Mouse (Mus musculus) lung, postnatal 0 days (tissue): ENCODE data around the gene Gys1. TPM values are rescaled to one million over a fixed set of nuclear protein-coding genes. Genes with fewer than 3 reads are reported as not detected.

Experiments
- ATAC-seq: fragments of 200-750 bp; cut with Nextera tagmentation; 2 replicates; pipeline ENCODE4 v1.8.0; 2017; ENCODE audit warnings: moderate library complexity
- DNase-seq: peaks from one replicate; pipeline ENCODE4 v3.0.0-alpha.2; 2016; ENCODE audit warnings: low spot score
- H3K27ac ChIP-seq: fragments of 300-500 bp; sonication (generic); 2 replicates; pipeline ENCODE4 v1.5.1; 2014; ENCODE audit warnings: antibody characterized with exemption, mild to moderate bottlenecking, low read length, mixed read lengths
- H3K27me3 ChIP-seq: fragments of 300-500 bp; sonication (generic); replicated peaks from 2 replicates; pipeline ENCODE4 v1.6.1; 2014; ENCODE audit warnings: low read length, mixed read lengths; ENCODE audit not compliant: insufficient read depth
- H3K36me3 ChIP-seq: fragments of 300-500 bp; sonication (generic); 2 replicates; pipeline ENCODE4 v1.6.1; 2014; ENCODE audit warnings: low read length, mixed read lengths; ENCODE audit not compliant: insufficient read depth
- H3K4me1 ChIP-seq: fragments of 300-500 bp; sonication (generic); 2 replicates; pipeline ENCODE4 v1.6.1; 2014; ENCODE audit warnings: antibody characterized with exemption, low read depth, low read length, mixed read lengths; ENCODE audit not compliant: insufficient read depth
- H3K4me2 ChIP-seq: fragments of 300-500 bp; sonication (generic); replicated peaks from 2 replicates; pipeline ENCODE4 v1.6.1; 2014; ENCODE audit warnings: low read depth, mild to moderate bottlenecking, low read length, moderate library complexity, mixed read lengths
- H3K4me3 ChIP-seq: fragments of 300-500 bp; sonication (generic); 2 replicates; pipeline ENCODE4 v1.5.1; 2014; ENCODE audit warnings: low read depth, low read length
- H3K9ac ChIP-seq: fragments of 300-500 bp; sonication (generic); replicated peaks from 2 replicates; pipeline ENCODE4 v1.6.1; 2014; ENCODE audit warnings: low read depth, mild to moderate bottlenecking
- H3K9me3 ChIP-seq: fragments of 300-500 bp; sonication (generic); 2 replicates; pipeline ENCODE4 v1.6.1; 2016; ENCODE audit warnings: low read length, mixed read lengths
- CTCF ChIP-seq: IDR thresholded peaks from 2 replicates; pipeline ENCODE4 v1.5.1; 2016; ENCODE audit warnings: antibody characterized with exemption, mild to moderate bottlenecking
- EP300 ChIP-seq: IDR thresholded peaks from 2 replicates; pipeline ENCODE4 v1.6.1; 2016; ENCODE audit warnings: antibody characterized with exemption, mild to moderate bottlenecking, control low read depth
- WGBS: fragments of 180-500 bp; shearing (Covaris S2); extraction: QIAGEN DNeasy Blood & Tissue Kit; methylation state at CpG from one replicate; pipeline ENCODE4 v1.1.7; 2014; 5-methylcytosine and 5-hydroxymethylcytosine counted together
- polyA plus RNA-seq: library from polyadenylated mRNA; unstranded; fragments of >200 nt; fragmentation: Nextera tagmentation; extraction: Ambion mirVana; gene quantifications from 2 replicates; pipeline ENCODE4 v1.2.1, GENCODE M21; 2015

Gys1 gene
- polyA plus RNA-seq, 1 experiment from 2014 or later = 19.2 TPM

DNA sequence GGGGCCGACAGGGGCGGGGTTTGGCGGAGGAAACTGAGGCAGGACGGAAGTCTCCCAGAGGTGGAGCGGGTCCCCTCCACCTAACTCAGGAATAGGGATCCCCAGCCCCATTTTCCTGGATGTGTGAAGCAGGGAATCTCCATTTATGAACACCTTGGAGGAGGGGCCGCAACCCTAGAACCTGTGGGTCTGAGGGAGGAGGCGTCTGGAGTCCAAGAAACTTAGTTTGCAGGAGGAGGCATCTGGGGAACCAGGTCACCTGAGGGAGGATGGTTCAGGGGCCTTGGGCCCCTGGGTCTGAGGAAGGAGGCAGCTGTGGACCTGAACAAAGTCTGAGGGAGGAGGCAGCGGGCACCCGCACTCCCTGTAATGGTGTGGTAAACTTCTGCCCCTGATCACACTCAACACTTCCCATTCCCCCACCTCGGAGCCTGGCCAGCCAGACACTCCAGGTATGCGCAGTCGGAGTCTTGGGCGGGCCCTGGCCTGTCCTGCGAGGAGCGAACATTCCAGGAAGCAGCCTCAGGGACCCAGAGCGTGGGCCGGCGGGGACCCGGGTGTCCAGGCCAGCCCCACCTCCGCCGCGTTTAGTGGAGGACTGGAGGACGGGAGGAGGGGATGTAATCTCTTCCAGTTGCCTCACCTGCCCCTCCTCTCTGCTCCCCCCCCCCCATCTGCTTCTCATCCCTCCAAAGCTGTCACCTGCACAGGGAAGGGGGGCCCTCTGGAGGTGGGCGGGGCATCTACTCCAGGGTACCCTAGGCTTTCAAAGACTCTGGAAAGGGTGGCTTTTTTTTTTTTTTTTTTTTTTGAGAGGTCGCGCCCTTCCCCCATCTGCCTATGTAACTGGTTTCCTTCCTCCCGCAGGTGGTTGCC is 20.5 kb upstream of the Gys1 start:
- peak overlapping the region; percentile 45 for H3K4me3 ChIP-seq
- peak overlapping the region; percentile 91 for H3K4me2 ChIP-seq
- peak; percentile 53 for DNase-seq
- ATAC-seq = peak; percentile 72
- H3K36me3 ChIP-seq = no peaks in the 10 kb centered on the region
- no peaks in the 10 kb centered on the region for H3K9me3 ChIP-seq
- H3K27me3 ChIP-seq = peaks cover 32% of the 10 kb centered on the region
- WGBS = 5% methylated on average over 27 of the region's 27 CpGs
- no peaks in the 10 kb centered on the region; the same call in 1 of the 2 replicates for H3K4me1 ChIP-seq
- H3K27ac ChIP-seq = peak overlapping the region; percentile 47; the same call in 1 of the 2 replicates
- peak overlapping the region; percentile 29; the same call in 1 of the 2 replicates for H3K9ac ChIP-seq
- no peak for TF ChIP-seq EP300
- no peak for TF ChIP-seq CTCF

DNA sequence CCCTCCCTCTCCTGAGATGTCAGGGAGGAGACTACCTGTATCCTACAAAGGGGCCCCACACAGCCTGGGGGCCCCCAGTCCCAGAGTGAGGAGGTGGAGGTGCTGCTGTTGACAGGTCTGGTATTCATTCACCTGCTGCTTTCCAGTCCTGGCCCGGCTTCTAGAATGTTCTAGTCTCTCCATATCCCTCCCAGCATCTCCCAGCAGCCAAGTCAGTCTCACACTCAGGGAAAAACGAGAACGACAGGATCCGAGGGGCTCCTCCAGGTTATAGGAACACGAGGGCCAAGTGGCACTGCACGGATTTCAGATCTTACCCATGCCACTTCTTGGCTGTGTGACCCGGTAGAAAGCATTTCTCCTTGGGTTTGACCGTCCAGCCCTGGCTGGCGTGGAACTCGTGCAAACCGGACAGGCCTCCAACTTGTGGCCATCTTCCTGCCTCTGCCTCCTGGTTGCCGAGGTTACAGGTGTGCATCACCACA is 19.9 kb upstream of the Gys1 start:
- H3K27ac ChIP-seq = no peak overlapping the region
- no peaks in the 10 kb centered on the region for H3K9me3 ChIP-seq
- TF ChIP-seq CTCF = no peak
- no peak for ATAC-seq
- no peaks in the 10 kb centered on the region for H3K36me3 ChIP-seq
- WGBS = 41% methylated on average over 12 of the region's 12 CpGs
- H3K9ac ChIP-seq = no peak overlapping the region
- H3K27me3 ChIP-seq = peaks cover 27% of the 10 kb centered on the region
- H3K4me2 ChIP-seq = peak overlapping the region; percentile 91
- no peaks in the 10 kb centered on the region; the same call in 1 of the 2 replicates for H3K4me1 ChIP-seq
- H3K4me3 ChIP-seq = no peak overlapping the region
- no peak for DNase-seq

DNA sequence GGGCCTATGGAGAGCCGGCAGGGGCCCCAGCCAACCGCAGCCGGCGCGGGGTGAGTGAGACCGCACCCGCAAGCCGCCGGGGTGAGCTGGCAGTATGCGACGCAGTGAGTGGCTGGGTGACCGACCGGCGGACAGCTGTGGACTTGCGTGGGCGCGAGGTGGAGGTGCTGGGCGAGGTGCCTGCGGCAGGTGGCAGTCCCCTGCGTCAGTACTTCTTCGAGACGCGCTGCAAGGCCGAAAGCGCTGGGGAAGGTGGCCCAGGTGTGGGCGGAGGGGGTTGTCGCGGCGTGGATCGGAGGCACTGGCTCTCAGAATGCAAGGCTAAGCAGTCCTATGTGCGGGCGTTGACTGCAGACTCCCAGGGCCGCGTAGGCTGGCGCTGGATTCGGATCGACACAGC is 19.0 kb upstream of the Gys1 start:
- peak overlapping the region; percentile 14; the same call in 1 of the 2 replicates for H3K4me3 ChIP-seq
- H3K27me3 ChIP-seq = peaks cover 27% of the 10 kb centered on the region
- TF ChIP-seq CTCF = no peak
- no peak for TF ChIP-seq EP300
- H3K4me1 ChIP-seq = no peaks in the 10 kb centered on the region; the same call in 1 of the 2 replicates
- no peak overlapping the region for H3K9ac ChIP-seq
- H3K4me2 ChIP-seq = peak overlapping the region; percentile 47
- H3K27ac ChIP-seq = no peak overlapping the region; the same call in 1 of the 2 replicates
- WGBS = 13% methylated on average over 33 of the region's 37 CpGs
- no peaks in the 10 kb centered on the region for H3K9me3 ChIP-seq
- H3K36me3 ChIP-seq = no peaks in the 10 kb centered on the region
- ATAC-seq (peak; percentile 31), DNase-seq (peak; percentile 46)

- no peak for ATAC-seq
- H3K27ac ChIP-seq = no peak overlapping the region
- H3K27me3 ChIP-seq = peaks cover 27% of the 10 kb centered on the region
- TF ChIP-seq CTCF (no peak), EP300 (no peak)
- 11% methylated on average over 13 of the region's 13 CpGs for WGBS
- H3K36me3 ChIP-seq = 0 out of 2 replicates have a peak, but pooled peaks cover 5% of the 10 kb centered on the region
- H3K4me2 ChIP-seq = no peak overlapping the region
- peak; percentile 33 for DNase-seq
- H3K4me3 ChIP-seq = no peak overlapping the region
- H3K4me1 ChIP-seq = no peaks in the 10 kb centered on the region; the same call in 1 of the 2 replicates
- H3K9me3 ChIP-seq = no peaks in the 10 kb centered on the region
- H3K9ac ChIP-seq = no peak overlapping the region; the same call in 1 of the 2 replicates
These were observed 16.6 kb upstream of the Gys1 start for GRCm38 (mm10) chr7:45417962-45418492.

DNA sequence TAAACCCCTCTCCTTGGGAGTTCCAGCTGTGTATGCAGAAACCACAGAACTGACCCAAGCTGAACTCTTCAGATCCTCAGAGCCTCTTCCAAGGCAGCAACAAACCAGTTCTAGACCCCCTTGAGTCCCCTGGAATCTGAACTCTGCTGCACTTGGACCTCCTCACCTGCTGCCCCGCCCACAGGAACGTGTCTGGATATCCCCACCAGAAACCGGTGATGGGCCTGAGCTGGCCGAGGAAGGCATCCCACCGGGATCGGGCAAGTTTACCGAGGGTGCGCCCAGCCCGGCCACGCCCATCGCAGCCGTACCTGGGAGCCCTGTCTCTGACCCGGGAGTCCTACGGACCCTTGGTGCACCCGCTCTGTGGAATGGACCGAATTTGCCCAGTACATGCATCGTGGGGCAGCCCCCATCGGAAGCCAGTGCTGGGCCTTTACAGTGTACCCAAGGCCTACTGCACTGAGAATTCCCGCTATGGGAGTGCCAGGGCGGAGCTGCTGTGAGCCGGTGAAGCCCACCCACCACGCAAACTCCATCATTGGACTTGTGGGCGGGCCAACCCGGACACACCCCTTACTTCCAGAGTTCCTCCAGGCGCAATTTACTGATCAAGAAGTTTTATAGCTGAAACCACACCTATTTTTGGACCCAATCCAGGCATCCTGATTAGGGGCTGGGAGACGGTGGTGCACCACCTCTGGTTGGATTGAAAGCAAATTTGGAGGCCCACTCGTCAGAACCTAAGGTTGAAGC is 14.6 kb upstream of the Gys1 start:
- Histone ChIP-seq H3K9me3 (no peaks in the 10 kb centered on the region), H3K4me3 (no peak overlapping the region), H3K27ac (no peak overlapping the region), H3K9ac (no peak overlapping the region), H3K27me3 (peaks cover 9% of the 10 kb centered on the region; the same call in 1 of the 2 replicates), H3K4me2 (no peak overlapping the region), H3K4me1 (no peaks in the 10 kb centered on the region), H3K36me3 (peaks cover 22% of the 10 kb centered on the region)
- peak; percentile 34; the same call in 1 of the 2 replicates for ATAC-seq
- TF ChIP-seq EP300 (no peak), CTCF (no peak)
- peak; percentile 23 for DNase-seq
- 15% methylated on average over 26 of the region's 27 CpGs for WGBS

- Histone ChIP-seq H3K4me3 (no peak within 1 kb of the TSS), H3K4me2 (no peak within 1 kb of the TSS), H3K9me3 (no peaks in the 10 kb centered on the region), H3K4me1 (no peaks in the 10 kb centered on the region), H3K27ac (no peak within 1 kb of the TSS), H3K27me3 (peaks cover 6% of the 10 kb centered on the region; the same call in 1 of the 2 replicates), H3K36me3 (peaks cover 24% of the 10 kb centered on the region), H3K9ac (no peak within 1 kb of the TSS)
- ATAC-seq (no peak), DNase-seq (no peak)
- TF ChIP-seq EP300 (no peak), CTCF (no peak)
- 67% methylated on average over 6 of the region's 6 CpGs for WGBS
These were observed 14.1 kb upstream of the Gys1 start, which contains the start of gene Lhb for GRCm38 (mm10) chr7:45420615-45420919. TSS of gene Lhb (plus strand) at chr7:45420820.
